In the genomic region with DNA sequence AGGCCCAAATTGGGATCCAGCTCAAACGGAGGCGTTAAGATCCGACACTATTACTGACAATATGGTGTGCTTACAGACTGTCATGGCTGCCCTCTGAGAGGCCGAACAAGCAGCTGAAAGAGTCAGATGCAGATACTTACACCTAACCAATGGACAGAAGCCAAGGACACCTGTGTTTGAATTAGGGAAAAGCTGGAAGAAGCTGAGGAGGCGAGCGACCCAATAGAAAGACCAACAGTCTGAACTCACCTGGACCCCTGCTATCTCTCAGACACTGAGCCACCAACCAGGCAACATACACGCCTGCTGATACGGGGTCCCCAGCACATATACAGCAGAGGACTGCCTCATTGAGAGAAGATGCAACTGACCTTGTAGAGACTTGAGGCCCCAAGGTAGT, we compare ENCODE assay signal across 7 mouse cellular contexts. TPM values are rescaled to one million over a fixed set of nuclear protein-coding genes. Genes with fewer than 3 reads are reported as not detected.
DNase-seq lines count a peak whose midpoint lies in the region; ATAC-seq and TF ChIP-seq lines count a peak whose summit lies in the region.

Gene 5730480H06Rik (plus strand): TSS at position 301 of the 400 bp plus-strand sequence.

- DNase-seq in lung, postnatal 36 days = no peak
- no peak for DNase-seq in spleen, postnatal 4 days (ENCODE audit: low spot score in 2 of 2)
- DNase-seq in lung, postnatal 14 days = no peak

- no peak for ATAC-seq in lung, embryonic 15.5 days (ENCODE audit: borderline replicate concordance, extremely low read depth, low FRiP score, low TSS enrichment)
- ATAC-seq in embryonic facial prominence, embryonic 15.5 days (ENCODE audit: insufficient number of reproducible peaks, low FRiP score, low TSS enrichment, low read depth) = no peak
- no peak for ATAC-seq in intestine, postnatal 0 days
- no peak for ATAC-seq in neutrophil, adult 5-6 weeks (ENCODE audit: extremely low read depth, insufficient number of reproducible peaks, low FRiP score, poor library complexity, severe bottlenecking)

- no peaks in the 10 kb centered on the region for H3K9me3 ChIP-seq in lung, embryonic 15.5 days
- H3K9me3 ChIP-seq in embryonic facial prominence, embryonic 15.5 days (replicated peaks) = no peaks in the 10 kb centered on the region
- H3K9me3 ChIP-seq in intestine, postnatal 0 days (ENCODE audit: control insufficient read depth) = no peaks in the 10 kb centered on the region

- H3K4me2 ChIP-seq in lung, embryonic 15.5 days = no peak within 1 kb of the TSS
- no peak within 1 kb of the TSS for H3K4me2 ChIP-seq in embryonic facial prominence, embryonic 15.5 days (replicated peaks)
- H3K4me2 ChIP-seq in intestine, postnatal 0 days (replicated peaks; ENCODE audit: low read depth) = no peak within 1 kb of the TSS

- no peak for TF ChIP-seq CTCF in intestine, postnatal 0 days (IDR thresholded peaks at IDR 0.05; ENCODE audit: low read depth)

- no peak within 1 kb of the TSS for H3K4me3 ChIP-seq in lung, embryonic 15.5 days
- no peak within 1 kb of the TSS for H3K4me3 ChIP-seq in embryonic facial prominence, embryonic 15.5 days (replicated peaks)
- no peak within 1 kb of the TSS for H3K4me3 ChIP-seq in intestine, postnatal 0 days (ENCODE audit: low read depth, low read length)

- H3K27me3 ChIP-seq in lung, embryonic 15.5 days = no peaks in the 10 kb centered on the region
- no peaks in the 10 kb centered on the region for H3K27me3 ChIP-seq in embryonic facial prominence, embryonic 15.5 days
- no peaks in the 10 kb centered on the region for H3K27me3 ChIP-seq in intestine, postnatal 0 days (replicated peaks; ENCODE audit: control insufficient read depth, insufficient read depth, low read length)

- no peaks in the 10 kb centered on the region for H3K4me1 ChIP-seq in lung, embryonic 15.5 days
- no peaks in the 10 kb centered on the region for H3K4me1 ChIP-seq in embryonic facial prominence, embryonic 15.5 days
- H3K4me1 ChIP-seq in intestine, postnatal 0 days (replicated peaks; ENCODE audit: control insufficient read depth, insufficient read depth, low read length) = no peaks in the 10 kb centered on the region

- no peak within 1 kb of the TSS for H3K27ac ChIP-seq in lung, embryonic 15.5 days
- no peak within 1 kb of the TSS for H3K27ac ChIP-seq in embryonic facial prominence, embryonic 15.5 days (replicated peaks)
- no peak within 1 kb of the TSS for H3K27ac ChIP-seq in intestine, postnatal 0 days (ENCODE audit: low read depth, low read length)

- no peaks in the 10 kb centered on the region for H3K36me3 ChIP-seq in lung, embryonic 15.5 days
- H3K36me3 ChIP-seq in embryonic facial prominence, embryonic 15.5 days = no peaks in the 10 kb centered on the region
- no peaks in the 10 kb centered on the region for H3K36me3 ChIP-seq in intestine, postnatal 0 days (ENCODE audit: control insufficient read depth, insufficient read depth)

- WGBS in lung, embryonic 15.5 days = 90% methylated on average over 8 of the region's 8 CpGs
- WGBS in embryonic facial prominence, embryonic 15.5 days = 93% methylated on average over 8 of the region's 8 CpGs
- WGBS in intestine, postnatal 0 days = 95% methylated on average over 8 of the region's 8 CpGs

- H3K9ac ChIP-seq in lung, embryonic 15.5 days = no peak within 1 kb of the TSS
- no peak within 1 kb of the TSS for H3K9ac ChIP-seq in embryonic facial prominence, embryonic 15.5 days
- H3K9ac ChIP-seq in intestine, postnatal 0 days (ENCODE audit: low read depth, low read length) = no peak within 1 kb of the TSS

RNA-seq across cellular contexts. Expression of gene 5730480H06Rik, which starts in this region (rescaled TPM):
- 23.4 and 25.3 TPM in 2 replicates for polyA plus RNA-seq in lung, embryonic 15.5 days (2015; fragmentation: Nextera tagmentation; extraction: Ambion mirVana)
- 23.3 and 23.5 TPM in 2 replicates for polyA plus RNA-seq in embryonic facial prominence, embryonic 15.5 days (2015; fragmentation: Nextera tagmentation; extraction: Ambion mirVana)
- polyA plus RNA-seq in intestine, postnatal 0 days (2015; fragmentation: Nextera tagmentation; extraction: Ambion mirVana) = 10.5 and 11.9 TPM in 2 replicates
- total RNA-seq in neutrophil, adult 5-6 weeks (2017) = 13.5 and 13.9 TPM in 2 replicates
